Mouse (Mus musculus) adrenal gland, postnatal 36 days (tissue): ENCODE results near the gene Tmem102. TPM values are rescaled to one million over a fixed set of nuclear protein-coding genes. Genes with fewer than 3 reads are reported as not detected.

Experiments
- DNase-seq, 2 experiments: peaks; one replicate each; pipeline ENCODE4 v3.0.0; 2021; ENCODE audit warnings: mixed read lengths in 1 of 2
- total RNA-seq, 2 experiments: library from RNA; stranded (reverse); gene quantifications; 2 replicates each; pipeline ENCODE4 v1.2.3; 2021

Gene Tmem102
- total RNA-seq, 2 experiments from 2014 or later = 0.17 to 0.26 TPM

DNA sequence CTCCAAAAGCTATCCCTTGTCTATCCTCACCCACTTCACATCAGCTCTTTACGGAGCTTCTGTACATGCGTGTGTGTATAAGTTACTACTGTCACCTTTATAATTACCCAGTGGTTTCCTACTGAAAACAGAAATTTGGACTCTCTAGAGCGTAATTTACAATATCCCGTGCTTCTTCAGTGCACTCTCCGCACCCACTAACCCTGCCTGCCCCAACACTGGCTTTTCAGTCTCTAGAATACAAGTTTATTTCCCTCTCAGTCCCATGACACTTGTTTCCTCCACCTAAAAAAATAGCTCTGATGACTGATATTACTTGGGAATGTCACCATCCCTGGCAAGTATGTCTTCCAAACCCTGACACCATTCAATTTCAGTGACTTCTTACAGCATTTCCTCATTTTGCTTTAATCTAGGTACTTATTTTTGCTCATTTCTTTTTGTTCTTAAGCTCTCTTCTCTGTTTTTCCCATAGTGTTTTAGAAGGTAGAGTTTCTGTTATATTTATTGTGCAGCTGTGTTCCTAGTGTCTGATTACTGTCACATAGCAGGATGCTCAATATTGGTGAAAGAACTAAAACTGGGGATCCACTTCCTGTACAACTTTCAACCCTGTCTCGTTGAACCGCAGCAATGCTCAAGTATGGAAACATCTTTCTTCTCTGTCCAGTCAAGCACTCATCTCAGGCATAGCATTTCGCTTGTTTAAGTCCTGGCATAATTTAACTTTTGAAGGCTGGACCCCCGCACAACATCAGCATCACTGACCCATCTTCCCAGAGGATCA, 47.9 kb downstream of the Tmem102 start:
- DNase-seq = no peak

DNA sequence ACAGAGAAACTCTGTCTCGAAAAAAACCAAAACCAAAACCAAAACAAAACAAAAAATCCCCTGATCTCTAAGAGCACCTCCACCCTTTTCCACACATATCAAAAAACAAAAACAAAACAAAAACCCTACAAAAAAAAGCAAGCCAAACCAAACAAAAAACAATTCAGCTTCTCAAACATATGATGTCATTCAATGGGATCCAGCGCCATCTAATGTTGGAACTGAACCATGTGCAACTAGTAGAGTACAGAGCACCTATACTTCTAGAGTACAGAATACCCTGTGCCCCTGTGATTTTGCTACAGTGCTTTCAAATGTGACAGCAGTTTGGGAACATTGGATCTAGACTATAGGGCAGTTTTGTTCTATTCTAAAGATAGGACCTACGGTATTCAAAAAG, 50.7 kb downstream of the Tmem102 start:
- DNase-seq = peak; percentile 16 to 59

DNA sequence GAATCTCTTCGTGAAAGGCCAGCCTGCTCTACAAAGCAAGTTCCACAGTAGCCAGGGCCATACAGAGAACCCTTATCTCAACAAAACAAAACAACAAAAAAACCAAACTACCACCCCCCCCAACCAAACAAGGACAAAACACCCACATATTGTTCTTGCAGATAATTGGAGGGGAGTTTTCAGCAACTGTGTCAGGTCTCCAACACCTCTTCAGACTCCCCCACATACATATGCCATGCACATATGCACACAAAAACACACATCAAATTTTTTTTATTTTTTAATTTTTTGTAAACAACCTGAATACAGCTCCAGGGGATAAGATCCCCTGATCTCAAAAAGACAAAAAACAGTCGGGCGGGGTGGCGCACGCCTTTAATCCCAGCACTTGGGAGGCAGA, 51.2 kb downstream of the Tmem102 start:
- DNase-seq = no peak

Other genes starting within 250 kb of the Tmem102 start
- 1 to 10 TPM in 1 of 2 experiments, under 1 TPM in 1; 0.66 to 1.1 TPM for gene Efnb3, start 245.4 kb downstream of the Tmem102 start, total RNA-seq
- 1 to 10 TPM; 9.2 to 9.7 TPM for gene Wrap53, start 225.4 kb downstream of the Tmem102 start, total RNA-seq
- gene Trp53, start 225.3 kb downstream of the Tmem102 start, total RNA-seq = 10 to 100 TPM; 63.3 to 64.7 TPM
- 10 to 100 TPM; 28.5 to 45.4 TPM for gene Atp1b2, start 199.7 kb downstream of the Tmem102 start, total RNA-seq
- gene Shbg, start 187.7 kb downstream of the Tmem102 start, total RNA-seq = not detected
- 10 to 100 TPM in 1 of 2 experiments, 1 to 10 TPM in 1; 5.7 to 11.3 TPM for gene Sat2, start 183.6 kb downstream of the Tmem102 start, total RNA-seq
- 10 to 100 TPM; 80.5 to 88.4 TPM for gene Fxr2, start 172.6 kb downstream of the Tmem102 start, total RNA-seq
- not detected for gene Sox15, start 150.3 kb downstream of the Tmem102 start, total RNA-seq
- gene Mpdu1, start 143.0 kb downstream of the Tmem102 start, total RNA-seq = 100 to 1,000 TPM in 1 of 2 experiments, 10 to 100 TPM in 1; 91.4 to 126 TPM
- gene Cd68, start 139.5 kb downstream of the Tmem102 start, total RNA-seq = 10 to 100 TPM; 20.1 to 28.6 TPM
- gene Eif4a1, start 133.2 kb downstream of the Tmem102 start, total RNA-seq = 100 to 1,000 TPM; 678 to 712 TPM
- 10 to 100 TPM; 70.6 to 80.4 TPM for gene Senp3, start 123.5 kb downstream of the Tmem102 start, total RNA-seq
- gene Tnfsf13, start 119.8 kb downstream of the Tmem102 start, total RNA-seq = 1 to 10 TPM; 1.7 to 2.5 TPM
- 10 to 100 TPM; 21.5 to 22.9 TPM for gene Tnfsf12, start 109.8 kb downstream of the Tmem102 start, total RNA-seq
- 1 to 10 TPM; 4.0 to 4.9 TPM for gene Tnfsfm13, start 109.5 kb downstream of the Tmem102 start, total RNA-seq
- gene Polr2a, start 47.0 kb downstream of the Tmem102 start, total RNA-seq = 10 to 100 TPM; 86.4 to 90.3 TPM
- not detected for gene Slc35g3, start 43.7 kb downstream of the Tmem102 start, total RNA-seq
- 10 to 100 TPM; 57.7 to 63.8 TPM for gene Zbtb4, start 39.7 kb downstream of the Tmem102 start, total RNA-seq
- gene Chrnb1, start 9.7 kb downstream of the Tmem102 start, total RNA-seq = 1 to 10 TPM; 1.1 to 1.8 TPM
- gene Fgf11, start 3.8 kb downstream of the Tmem102 start, total RNA-seq = 1 to 10 TPM; 3.9 to 8.6 TPM
- gene Gm39566, start 9.7 kb upstream of the Tmem102 start, total RNA-seq = not detected
- not detected for gene Spem2, start 12.8 kb upstream of the Tmem102 start, total RNA-seq
- not detected for gene Spem1, start 16.6 kb upstream of the Tmem102 start, total RNA-seq
- 10 to 100 TPM; 14.4 to 22.3 TPM for gene Nlgn2, start 32.2 kb upstream of the Tmem102 start, total RNA-seq
- 100 to 1,000 TPM; 144 to 166 TPM for gene Tmem256, start 32.9 kb upstream of the Tmem102 start, total RNA-seq
- gene Plscr3, start 40.8 kb upstream of the Tmem102 start, total RNA-seq = 10 to 100 TPM; 49.3 to 50.4 TPM
- gene Tnk1, start 53.1 kb upstream of the Tmem102 start, total RNA-seq = not detected
- gene Tmem95, start 72.4 kb upstream of the Tmem102 start, total RNA-seq = not detected
- 1 to 10 TPM; 4.2 to 5.4 TPM for gene Kctd11, start 75.8 kb upstream of the Tmem102 start, total RNA-seq
- under 1 TPM; 0.23 to 0.89 TPM for gene Acap1, start 89.9 kb upstream of the Tmem102 start, total RNA-seq
- gene 2810408A11Rik, start 95.4 kb upstream of the Tmem102 start, total RNA-seq = 1 to 10 TPM in 1 of 2 experiments, under 1 TPM in 1; 0.46 to 1.4 TPM
- 10 to 100 TPM; 42.5 to 47.5 TPM for gene Neurl4, start 95.4 kb upstream of the Tmem102 start, total RNA-seq
- gene Gps2, start 108.3 kb upstream of the Tmem102 start, total RNA-seq = 10 to 100 TPM; 47.1 to 47.6 TPM
- gene Eif5a, start 116.3 kb upstream of the Tmem102 start, total RNA-seq = 100 to 1,000 TPM; 619 to 640 TPM
- gene Ybx2, start 130.2 kb upstream of the Tmem102 start, total RNA-seq = 10 to 100 TPM; 11.5 to 11.8 TPM
- 10 to 100 TPM; 60.2 to 90.0 TPM for gene Slc2a4, start 142.6 kb upstream of the Tmem102 start, total RNA-seq
- 1 to 10 TPM in 1 of 2 experiments, not detected in 1; 1.2 TPM for gene Cldn7, start 159.2 kb upstream of the Tmem102 start, total RNA-seq
- 100 to 1,000 TPM; 112 to 132 TPM for gene Ctdnep1, start 175.5 kb upstream of the Tmem102 start, total RNA-seq
- 10 to 100 TPM; 66.4 to 80.3 TPM for gene Elp5, start 176.9 kb upstream of the Tmem102 start, total RNA-seq
- 100 to 1,000 TPM; 421 to 450 TPM for gene Gabarap, start 185.5 kb upstream of the Tmem102 start, total RNA-seq
- 10 to 100 TPM; 54.6 to 57.1 TPM for gene Phf23, start 190.2 kb upstream of the Tmem102 start, total RNA-seq
- gene Dvl2, start 195.0 kb upstream of the Tmem102 start, total RNA-seq = 10 to 100 TPM; 15.6 to 17.4 TPM
- 100 to 1,000 TPM; 543 to 557 TPM for gene Acadvl, start 209.8 kb upstream of the Tmem102 start, total RNA-seq
- gene Dlg4, start 211.3 kb upstream of the Tmem102 start, total RNA-seq = 10 to 100 TPM; 27.4 to 40.4 TPM
- under 1 TPM in 1 of 2 experiments, not detected in 1; 0.33 TPM for gene Asgr1, start 248.5 kb upstream of the Tmem102 start, total RNA-seq